ENCODE assay signal across 31 mouse cellular contexts in genomic region chr1:34584736-34585135, GRCm38 (mm10). TPM values are rescaled to one million over a fixed set of nuclear protein-coding genes. Genes with fewer than 3 reads are reported as not detected.
DNase-seq lines count a peak whose midpoint lies in the region; ATAC-seq lines count a peak whose summit lies in the region.
"Had no signal": no experiment of that assay in that cellular context is flagged by ENCODE, and none has a peak within 500 bp of the region (broad histone marks: within the 10 kb centered on the region; RNA-seq: fewer than 3 reads in every experiment).

No protein-coding gene starts in this region.

- peak; percentile 33; the same call in 1 of the 2 replicates for ATAC-seq in cerebellum, adult (ENCODE audit: insufficient number of reproducible peaks, low FRiP score, low TSS enrichment)
- ATAC-seq: activated CD4-positive, CD25-positive, alpha-beta regulatory T cell, adult 4 months; intestine, embryonic 16.5 days; liver, embryonic 12.5 days had no signal

- DNase-seq in cerebellum, postnatal 4 days (ENCODE audit: low spot score in 2 of 2): no peak
- DNase-seq in layer of hippocampus, postnatal 14 days (ENCODE audit: low spot score in 2 of 2): peak; percentile 47 to 55
- DNase-seq in layer of hippocampus, postnatal 25 days (ENCODE audit: extremely low spot score in 1 of 2, low spot score in 1 of 2): no peak
- peak; percentile 55 for DNase-seq in cerebellum, adult 8-10 months
- DNase-seq in cerebellum, postnatal 36 days: peak; percentile 44 to 55
- no peak for DNase-seq in thymus, postnatal 0 days (ENCODE audit: low spot score)
- no peak for DNase-seq in gastrocnemius, postnatal 10 days
- DNase-seq: adrenal gland, postnatal 10 days; heart, adult 11 months; kidney, adult 9 months; kidney, postnatal 25 days; lung, adult 18-20 months; lung, postnatal 10 days; thymus, adult 18-20 months; thymus, postnatal 4 days had no signal

RNA-seq across cellular contexts. Expression of gene Amer3, which starts 5.3 kb away (rescaled TPM):
- total RNA-seq in layer of hippocampus, postnatal 14 days (2021): 10 to 100 TPM; 35.3 to 36.3 TPM
- total RNA-seq in layer of hippocampus, postnatal 25 days (2021): 10 to 100 TPM; 41.3 to 42.0 TPM
- not detected in 2 replicates for polyA plus RNA-seq in thymus, postnatal 0 days (2015; fragmentation: Nextera tagmentation; extraction: Ambion mirVana)
- total RNA-seq in gastrocnemius, postnatal 10 days (2021): under 1 TPM; 0.09 TPM
- total RNA-seq: hematopoietic stem cell, adult 5-6 weeks; megakaryocyte progenitor cell, adult 5-6 weeks; monocyte, adult 5-6 weeks had no signal
- polyA plus RNA-seq: activated CD4-positive, CD25-positive, alpha-beta regulatory T cell, adult 4 months; heart, embryonic 11.5 days; heart, postnatal 0 days; liver, embryonic 12.5 days; small intestine, adult 2 months had no signal

RNA-seq across cellular contexts. Expression of gene Prss40, which starts 24.0 kb away (rescaled TPM):
- total RNA-seq in layer of hippocampus, postnatal 14 days (2021): not detected
- not detected for total RNA-seq in layer of hippocampus, postnatal 25 days (2021)
- not detected in 2 replicates for polyA plus RNA-seq in thymus, postnatal 0 days (2015; fragmentation: Nextera tagmentation; extraction: Ambion mirVana)
- not detected for total RNA-seq in gastrocnemius, postnatal 10 days (2021)
- total RNA-seq: adrenal gland, postnatal 10 days; hematopoietic stem cell, adult 5-6 weeks; left cerebral cortex, postnatal 10 days; megakaryocyte progenitor cell, adult 5-6 weeks; monocyte, adult 5-6 weeks had no signal
- polyA plus RNA-seq: embryonic facial prominence, embryonic 15.5 days; heart, embryonic 11.5 days; heart, postnatal 0 days; hindbrain, embryonic 16.5 days; intestine, embryonic 16.5 days; liver, embryonic 12.5 days; midbrain, embryonic 12.5 days; small intestine, adult 2 months; stomach, embryonic 16.5 days had no signal

RNA-seq across cellular contexts. Expression of gene Cfc1, which starts 49.3 kb away (rescaled TPM):
- not detected for total RNA-seq in layer of hippocampus, postnatal 14 days (2021)
- not detected for total RNA-seq in layer of hippocampus, postnatal 25 days (2021)
- polyA plus RNA-seq in thymus, postnatal 0 days (2015; fragmentation: Nextera tagmentation; extraction: Ambion mirVana): not detected in 2 replicates
- total RNA-seq in gastrocnemius, postnatal 10 days (2021): not detected
- total RNA-seq: adrenal gland, postnatal 10 days; left cerebral cortex, postnatal 10 days; monocyte, adult 5-6 weeks had no signal
- polyA plus RNA-seq: activated CD4-positive, CD25-positive, alpha-beta regulatory T cell, adult 4 months; heart, postnatal 0 days; intestine, embryonic 16.5 days; limb, embryonic 12.5 days; liver, embryonic 12.5 days; midbrain, embryonic 12.5 days; small intestine, adult 2 months had no signal

Comparison
In these comparisons a context has a peak if more than half of its experiments do, and no peak if none do; other contexts are left out.
1. DNase-seq: peak in layer of hippocampus, postnatal 14 days (2 of 2), cerebellum, adult 8-10 months (single experiment) and cerebellum, postnatal 36 days (2 of 2); none in cerebellum, postnatal 4 days (0 of 2), layer of hippocampus, postnatal 25 days (0 of 2), thymus, postnatal 0 days (single experiment) and gastrocnemius, postnatal 10 days (single experiment).
2. RNA of gene Amer3, which starts 5.3 kb away (total RNA-seq): 41.3 to 42.0 TPM in layer of hippocampus, postnatal 25 days and 35.3 to 36.3 TPM in layer of hippocampus, postnatal 14 days; 0.09 TPM in gastrocnemius, postnatal 10 days; every median in the first group is over 10 times any median in the second.